Mouse (Mus musculus) midbrain, embryonic 16.5 days (tissue): ENCODE results near the gene P2rx5. TPM values are rescaled to one million over a fixed set of nuclear protein-coding genes. Genes with fewer than 3 reads are reported as not detected.
A peak's percentile ranks its signal among the peaks of the same experiment; 100 is the strongest.

Experiments used
- ATAC-seq: fragments of 200-750 bp; cut with Nextera tagmentation; 2 replicates; pipeline ENCODE4 v1.8.0; 2017; ENCODE audit warnings: moderate TSS enrichment
- H3K27ac ChIP-seq: fragments of 300-500 bp; sonication (generic); 2 replicates; pipeline ENCODE4 v1.5.1; 2014; ENCODE audit warnings: mild to moderate bottlenecking, low read length, mixed read lengths
- H3K27me3 ChIP-seq: fragments of 300-500 bp; sonication (generic); 2 replicates; pipeline ENCODE4 v1.6.1; 2014; ENCODE audit warnings: low read depth, low read length, mixed read lengths; ENCODE audit not compliant: control insufficient read depth, insufficient read depth
- H3K36me3 ChIP-seq: fragments of 300-500 bp; sonication (generic); 2 replicates; pipeline ENCODE4 v1.6.1; 2014; ENCODE audit warnings: mild to moderate bottlenecking, low read length, moderate library complexity, mixed read lengths; ENCODE audit not compliant: control insufficient read depth, insufficient read depth
- H3K4me1 ChIP-seq: fragments of 300-500 bp; sonication (generic); 2 replicates; pipeline ENCODE4 v1.6.1; 2014; ENCODE audit warnings: mild to moderate bottlenecking, low read length, mixed read lengths; ENCODE audit not compliant: control insufficient read depth, insufficient read depth
- H3K4me2 ChIP-seq: fragments of 300-500 bp; sonication (generic); 2 replicates; pipeline ENCODE4 v1.6.1; 2014; ENCODE audit warnings: mild to moderate bottlenecking, low read length, mixed read lengths
- H3K4me3 ChIP-seq: fragments of 300-500 bp; sonication (generic); 2 replicates; pipeline ENCODE4 v1.5.1; 2014; ENCODE audit warnings: low read depth, mild to moderate bottlenecking, low read length, moderate library complexity, mixed read lengths
- H3K9ac ChIP-seq: fragments of 300-500 bp; sonication (generic); 2 replicates; pipeline ENCODE4 v1.6.1; 2014; ENCODE audit warnings: low read depth, low read length, mixed read lengths
- H3K9me3 ChIP-seq: fragments of 300-500 bp; sonication (generic); replicated peaks from 2 replicates; pipeline ENCODE4 v1.6.1; 2014; ENCODE audit warnings: mild to moderate bottlenecking, low read length, mixed read lengths; ENCODE audit not compliant: control insufficient read depth, poor library complexity, severe bottlenecking
- WGBS: fragments of 180-500 bp; shearing (Covaris S2); extraction: QIAGEN DNeasy Blood & Tissue Kit; methylation state at CpG from one replicate; pipeline ENCODE4 v1.1.7; 2014; 5-methylcytosine and 5-hydroxymethylcytosine counted together
- polyA plus RNA-seq: library from polyadenylated mRNA; unstranded; fragments of >200 nt; fragmentation: Nextera tagmentation; extraction: Ambion mirVana; gene quantifications from 2 replicates; pipeline ENCODE4 v1.2.1, GENCODE M21; 2015

Gene P2rx5
- polyA plus RNA-seq, 1 experiment from 2014 or later: 0.29 TPM

GRCm38 (mm10) chr11:73137591-73138501, 22.4 kb upstream of the P2rx5 start, which contains the start of gene Haspin:
Gene Haspin (minus strand): TSS chr11:73138294.
- H3K4me2 ChIP-seq: peak within 1 kb of the TSS; percentile 91
- ATAC-seq: peak; percentile 98
- H3K36me3 ChIP-seq: no peaks in the 10 kb centered on the region

GRCm38 (mm10) chr11:73144261-73144681, 15.9 kb upstream of the P2rx5 start:
- 50% methylated on average over 1 of the region's 1 CpGs for WGBS
- H3K9me3 ChIP-seq: no peaks in the 10 kb centered on the region
- no peaks in the 10 kb centered on the region for H3K4me1 ChIP-seq
- H3K27me3 ChIP-seq: no peaks in the 10 kb centered on the region
- no peak overlapping the region for H3K4me3 ChIP-seq
- H3K27ac ChIP-seq: no peak overlapping the region
- no peak overlapping the region for H3K9ac ChIP-seq
- no peak overlapping the region for H3K4me2 ChIP-seq
- ATAC-seq: no peak
- no peaks in the 10 kb centered on the region for H3K36me3 ChIP-seq

More at GRCm38 (mm10) chr11:73137591-73138501, 22.4 kb upstream of the P2rx5 start, which contains the start of gene Haspin:
- H3K27ac ChIP-seq: no peak within 1 kb of the TSS
- peak within 1 kb of the TSS; percentile 70 for H3K9ac ChIP-seq
- no peaks in the 10 kb centered on the region for H3K9me3 ChIP-seq
- under 1% methylated on average over 83 of the region's 84 CpGs for WGBS
- peak within 1 kb of the TSS; percentile 58 for H3K4me3 ChIP-seq
- peaks cover 8% of the 10 kb centered on the region; the same call in 1 of the 2 replicates for H3K4me1 ChIP-seq
- H3K27me3 ChIP-seq: no peaks in the 10 kb centered on the region

DNA sequence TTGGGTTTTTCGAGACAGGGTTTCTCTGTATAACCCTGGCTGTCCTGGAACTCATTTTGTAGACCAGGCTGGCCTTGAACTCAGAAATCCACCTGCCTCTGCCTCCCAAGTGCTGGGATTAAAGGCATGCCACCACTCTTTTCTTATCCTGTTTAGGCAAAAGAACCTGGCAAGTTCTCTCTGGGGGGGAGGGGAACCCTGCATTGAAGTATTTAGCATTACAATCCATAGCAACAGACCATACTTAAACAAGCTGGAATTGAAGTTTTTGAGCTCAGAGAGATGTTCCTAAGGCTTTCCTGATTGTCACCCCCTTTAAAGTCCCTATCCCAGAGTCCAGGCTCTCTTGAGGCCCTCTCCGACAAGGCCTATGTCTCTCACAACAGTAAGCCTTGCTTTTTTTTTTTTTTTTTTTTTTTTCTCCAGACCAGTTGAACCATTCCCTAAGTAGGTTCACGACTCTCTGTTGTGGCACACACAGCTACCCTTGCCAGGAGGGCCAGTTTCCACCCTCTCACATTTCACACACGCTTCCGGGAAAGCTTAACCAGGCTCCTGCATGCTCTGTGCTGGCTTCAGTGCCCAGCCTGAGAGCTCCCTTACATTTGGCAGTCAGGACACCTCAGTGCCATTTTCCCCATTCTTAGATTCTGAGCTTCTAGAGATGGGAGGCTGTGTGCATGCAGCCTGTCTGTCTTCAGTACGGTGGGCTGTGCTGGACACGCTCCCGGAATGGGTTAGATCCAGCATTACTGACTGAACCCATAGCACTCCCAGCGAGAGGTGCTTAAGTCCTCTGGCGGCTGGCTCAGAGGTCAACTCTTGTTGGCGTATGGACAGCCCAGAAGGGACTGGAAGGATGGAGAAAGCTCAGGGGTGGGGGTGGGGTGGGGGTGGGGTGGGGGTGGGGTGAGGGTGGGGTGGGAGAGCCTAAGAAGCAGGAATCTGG, 13.9 kb upstream of the P2rx5 start:
- H3K27ac ChIP-seq: no peak overlapping the region
- no peaks in the 10 kb centered on the region for H3K4me1 ChIP-seq
- H3K27me3 ChIP-seq: no peaks in the 10 kb centered on the region
- no peaks in the 10 kb centered on the region for H3K9me3 ChIP-seq
- ATAC-seq: no peak
- no peak overlapping the region for H3K4me3 ChIP-seq
- no peak overlapping the region for H3K4me2 ChIP-seq
- 55% methylated on average over 11 of the region's 11 CpGs for WGBS
- no peak overlapping the region for H3K9ac ChIP-seq
- H3K36me3 ChIP-seq: no peaks in the 10 kb centered on the region

GRCm38 (mm10) chr11:73146975-73147365, 13.3 kb upstream of the P2rx5 start:
- no peak overlapping the region for H3K4me3 ChIP-seq
- no peak overlapping the region for H3K27ac ChIP-seq
- H3K9me3 ChIP-seq: no peaks in the 10 kb centered on the region
- H3K4me2 ChIP-seq: no peak overlapping the region
- H3K27me3 ChIP-seq: no peaks in the 10 kb centered on the region
- 62% methylated on average over 7 of the region's 7 CpGs for WGBS
- ATAC-seq: no peak
- H3K36me3 ChIP-seq: no peaks in the 10 kb centered on the region
- H3K4me1 ChIP-seq: no peaks in the 10 kb centered on the region
- H3K9ac ChIP-seq: no peak overlapping the region

DNA sequence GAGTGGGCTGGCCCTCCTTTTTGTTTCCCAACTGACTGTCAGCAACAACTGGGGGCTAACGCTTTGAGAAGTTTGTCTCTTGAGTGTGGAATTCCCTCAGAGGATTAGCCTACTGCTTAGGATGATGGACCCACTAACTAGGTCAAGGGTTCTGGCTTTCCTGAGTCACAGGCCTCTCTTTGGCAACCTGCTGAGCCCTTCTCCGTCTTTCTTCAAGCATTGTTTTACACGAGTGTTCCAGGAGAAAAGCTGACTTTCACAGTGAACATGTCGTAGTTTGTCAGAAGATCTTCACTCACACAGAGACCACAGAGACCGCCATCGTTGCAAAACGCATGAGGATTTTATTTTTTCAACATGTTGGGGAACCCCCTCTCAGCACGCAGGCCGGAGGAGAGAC, 12.0 kb upstream of the P2rx5 start:
- Histone ChIP-seq H3K4me1 (no peaks in the 10 kb centered on the region), H3K4me2 (no peak overlapping the region), H3K9ac (no peak overlapping the region), H3K36me3 (no peaks in the 10 kb centered on the region), H3K27me3 (no peaks in the 10 kb centered on the region), H3K9me3 (no peaks in the 10 kb centered on the region), H3K4me3 (no peak overlapping the region), H3K27ac (no peak overlapping the region)
- ATAC-seq: no peak
- 67% methylated on average over 9 of the region's 9 CpGs for WGBS

GRCm38 (mm10) chr11:73155071-73155470, 5.2 kb upstream of the P2rx5 start:
- no peaks in the 10 kb centered on the region for H3K36me3 ChIP-seq
- WGBS: 83% methylated on average over 6 of the region's 6 CpGs
- H3K9me3 ChIP-seq: no peaks in the 10 kb centered on the region
- no peak overlapping the region for H3K4me2 ChIP-seq
- no peak overlapping the region for H3K4me3 ChIP-seq
- peaks cover 4% of the 10 kb centered on the region for H3K27me3 ChIP-seq
- H3K4me1 ChIP-seq: no peaks in the 10 kb centered on the region
- H3K9ac ChIP-seq: no peak overlapping the region
- ATAC-seq: no peak
- H3K27ac ChIP-seq: no peak overlapping the region

DNA sequence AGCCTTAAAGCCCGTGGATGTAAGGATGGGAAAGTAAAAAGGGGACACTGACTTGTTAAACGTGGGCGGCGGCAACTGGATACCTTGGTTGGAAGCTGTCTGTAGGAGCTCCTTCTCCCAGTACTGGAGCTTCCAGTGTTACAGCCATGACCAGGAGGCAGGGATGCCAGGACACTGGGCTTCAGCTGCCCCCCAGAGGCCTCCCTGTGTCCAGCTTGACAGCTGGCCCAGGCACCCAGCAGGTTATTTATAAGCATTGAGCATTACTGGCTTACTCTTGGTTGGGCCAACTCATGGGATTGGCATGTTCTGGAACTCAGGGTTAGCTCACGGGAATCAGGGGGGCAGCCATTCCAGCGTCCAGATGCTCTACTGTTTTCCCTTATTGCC, 585 bp downstream of the P2rx5 start:
- Histone ChIP-seq H3K4me1 (0 out of 2 replicates have a peak, but pooled peaks cover 3% of the 10 kb centered on the region), H3K4me3 (peak overlapping the region; percentile 41), H3K9me3 (no peaks in the 10 kb centered on the region), H3K27ac (no peak overlapping the region), H3K4me2 (peak overlapping the region; percentile 80), H3K36me3 (no peaks in the 10 kb centered on the region), H3K27me3 (peaks cover 17% of the 10 kb centered on the region), H3K9ac (peak overlapping the region; percentile 60; the same call in 1 of the 2 replicates)
- 24% methylated on average over 6 of the region's 6 CpGs for WGBS
- ATAC-seq: no peak

DNA sequence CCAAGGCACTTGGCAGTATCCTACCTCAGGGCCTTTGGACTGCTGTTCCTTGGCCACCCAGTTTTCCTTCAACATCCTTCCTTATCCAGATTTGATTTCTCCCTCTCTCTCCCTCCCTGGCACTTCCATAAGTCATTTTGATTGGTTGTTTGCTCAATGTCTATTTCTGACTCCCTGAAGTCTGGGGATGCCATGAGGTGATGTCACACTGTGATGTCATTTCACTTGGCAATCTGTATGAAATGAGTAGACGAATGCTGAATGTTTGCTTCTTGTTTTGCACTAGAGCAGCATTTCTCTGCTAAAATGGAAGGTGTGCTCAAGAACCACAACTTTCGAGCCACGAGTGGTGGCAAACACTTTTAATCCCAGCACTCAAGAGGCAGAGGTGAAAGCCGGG, 1.4 kb downstream of the P2rx5 start:
- Histone ChIP-seq H3K27me3 (peaks cover 17% of the 10 kb centered on the region), H3K4me1 (0 out of 2 replicates have a peak, but pooled peaks cover 3% of the 10 kb centered on the region), H3K36me3 (no peaks in the 10 kb centered on the region), H3K9me3 (no peaks in the 10 kb centered on the region), H3K27ac (no peak overlapping the region), H3K4me2 (no peak overlapping the region), H3K4me3 (no peak overlapping the region), H3K9ac (no peak overlapping the region)
- ATAC-seq: no peak
- WGBS: 88% methylated on average over 4 of the region's 4 CpGs
